Mouse (Mus musculus) liver, embryonic 11.5 days (tissue): ENCODE data around the gene Mark4. TPM values are rescaled to one million over a fixed set of nuclear protein-coding genes. Genes with fewer than 3 reads are reported as not detected.

Source experiments
- ATAC-seq: fragments of 200-750 bp; cut with Nextera tagmentation; replicated peaks from 2 replicates; pipeline ENCODE4 v1.8.0; 2017; ENCODE audit warnings: moderate number of reproducible peaks, mild to moderate bottlenecking, moderate TSS enrichment, moderate library complexity; ENCODE audit not compliant: low FRiP score
- DNase-seq: peaks from one replicate; pipeline ENCODE4 v3.0.0-alpha.2; 2017; ENCODE audit warnings: low spot score
- H3K27ac ChIP-seq: fragments of 300-500 bp; sonication (generic); 2 replicates; pipeline ENCODE4 v1.5.1; 2014; ENCODE audit warnings: mild to moderate bottlenecking, low read depth, low read length, control low read depth
- H3K27me3 ChIP-seq: fragments of 300-500 bp; sonication (generic); replicated peaks from 2 replicates; pipeline ENCODE4 v1.6.1; 2014; ENCODE audit warnings: low read length, mixed read lengths; ENCODE audit not compliant: control insufficient read depth, insufficient read depth
- H3K36me3 ChIP-seq: fragments of 300-500 bp; sonication (generic); 2 replicates; pipeline ENCODE4 v1.6.1; 2014; ENCODE audit warnings: mild to moderate bottlenecking, low read length, moderate library complexity, mixed read lengths; ENCODE audit not compliant: control insufficient read depth, insufficient read depth
- H3K4me1 ChIP-seq: fragments of 300-500 bp; sonication (generic); replicated peaks from 2 replicates; pipeline ENCODE4 v1.6.1; 2014; ENCODE audit warnings: low read length, mixed read lengths; ENCODE audit not compliant: control insufficient read depth, insufficient read depth
- H3K4me2 ChIP-seq: fragments of 300-500 bp; sonication (generic); 2 replicates; pipeline ENCODE4 v1.6.1; 2014; ENCODE audit warnings: mild to moderate bottlenecking, control low read depth, moderate library complexity
- H3K4me3 ChIP-seq: fragments of 300-500 bp; sonication (generic); 2 replicates; pipeline ENCODE4 v1.5.1; 2014; ENCODE audit warnings: low read depth, low read length, control low read depth
- H3K9ac ChIP-seq: fragments of 300-500 bp; sonication (generic); 2 replicates; pipeline ENCODE4 v1.6.1; 2014; ENCODE audit warnings: low read depth, low read length, control low read depth
- H3K9me3 ChIP-seq: fragments of 300-500 bp; sonication (generic); 2 replicates; pipeline ENCODE4 v1.6.1; 2016; ENCODE audit warnings: low read length, inconsistent platforms, mixed read lengths; ENCODE audit not compliant: control insufficient read depth
- WGBS: fragments of 180-500 bp; shearing (Covaris S2); extraction: QIAGEN DNeasy Blood & Tissue Kit; methylation state at CpG from one replicate; pipeline ENCODE4 v1.1.7; 2014; 5-methylcytosine and 5-hydroxymethylcytosine counted together
- microRNA counts: library from miRNA; unstranded; fragments of <30 nt; microRNA quantifications from one replicate; lab custom pipeline; 2015
- microRNA-seq: library from miRNA; unstranded; fragments of <30 nt; microRNA quantifications from one replicate; pipeline ENCODE4, GENCODE M21; 2017; ENCODE audit warnings: borderline number of aligned reads
- polyA plus RNA-seq: library from polyadenylated mRNA; unstranded; fragments of >200 nt; fragmentation: Nextera tagmentation; extraction: Ambion mirVana; gene quantifications from 2 replicates; pipeline ENCODE4 v1.2.1, GENCODE M21; 2014

Mark4 gene
- polyA plus RNA-seq, 1 experiment from 2014 or later, result 7.7 TPM

- WGBS, result 88% methylated on average over 9 of the region's 9 CpGs
- DNase-seq, result no peak
- Histone ChIP-seq H3K9me3 (no peaks in the 10 kb centered on the region), H3K4me1 (peaks cover 8% of the 10 kb centered on the region), H3K4me3 (no peak overlapping the region), H3K4me2 (peak overlapping the region; percentile 20; the same call in 1 of the 2 replicates), H3K27me3 (no peaks in the 10 kb centered on the region), H3K9ac (no peak overlapping the region), H3K36me3 (peaks cover 35% of the 10 kb centered on the region), H3K27ac (no peak overlapping the region)
- ATAC-seq, result no peak
Measured at GRCm38 (mm10) chr7:19383708-19384107, 74.9 kb downstream of the Mark4 start.

GRCm38 (mm10) chr7:19382166-19382541, 76.5 kb downstream of the Mark4 start:
- peak overlapping the region; percentile 97 for H3K4me3 ChIP-seq
- H3K36me3 ChIP-seq, result peaks cover 23% of the 10 kb centered on the region
- peaks cover 8% of the 10 kb centered on the region for H3K4me1 ChIP-seq
- 0% methylated on average over 37 of the region's 37 CpGs for WGBS
- DNase-seq, result no peak
- peak; percentile 59 for ATAC-seq
- H3K9ac ChIP-seq, result peak overlapping the region; percentile 82
- peak overlapping the region; percentile 95 for H3K4me2 ChIP-seq
- no peaks in the 10 kb centered on the region for H3K27me3 ChIP-seq
- no peaks in the 10 kb centered on the region for H3K9me3 ChIP-seq
- peak overlapping the region; percentile 13 for H3K27ac ChIP-seq

- peak within 1 kb of the TSS; percentile 13 for H3K27ac ChIP-seq
- H3K4me1 ChIP-seq, result peaks cover 8% of the 10 kb centered on the region
- peaks cover 17% of the 10 kb centered on the region for H3K36me3 ChIP-seq
- DNase-seq, result peak; percentile 98
- peak; percentile 95 for ATAC-seq
- H3K4me2 ChIP-seq, result peak within 1 kb of the TSS; percentile 95
- peak within 1 kb of the TSS; percentile 82 for H3K9ac ChIP-seq
- H3K9me3 ChIP-seq, result no peaks in the 10 kb centered on the region
- H3K27me3 ChIP-seq, result no peaks in the 10 kb centered on the region
- peak within 1 kb of the TSS; percentile 97 for H3K4me3 ChIP-seq
- 6% methylated on average over 48 of the region's 48 CpGs for WGBS
Measured at GRCm38 (mm10) chr7:19381377-19382165, 77.0 kb downstream of the Mark4 start, which contains the start of gene Ercc2. Gene Ercc2, plus strand, starts transcription at chr7:19382010.

GRCm38 (mm10) chr7:19378049-19378448, 80.6 kb downstream of the Mark4 start:
- Histone ChIP-seq H3K4me1 (peaks cover 4% of the 10 kb centered on the region), H3K9me3 (no peaks in the 10 kb centered on the region), H3K4me2 (no peak overlapping the region), H3K27ac (no peak overlapping the region), H3K9ac (no peak overlapping the region), H3K36me3 (peaks cover under 1% of the 10 kb centered on the region; the same call in 1 of the 2 replicates), H3K27me3 (no peaks in the 10 kb centered on the region), H3K4me3 (no peak overlapping the region)
- DNase-seq (no peak), ATAC-seq (no peak)
- WGBS, result 46% methylated on average over 8 of the region's 8 CpGs

GRCm38 (mm10) chr7:19376019-19376418, 82.6 kb downstream of the Mark4 start:
- Histone ChIP-seq H3K36me3 (peaks cover 2% of the 10 kb centered on the region; the same call in 1 of the 2 replicates), H3K27ac (no peak overlapping the region), H3K4me2 (no peak overlapping the region), H3K27me3 (no peaks in the 10 kb centered on the region), H3K4me1 (no peaks in the 10 kb centered on the region), H3K9ac (no peak overlapping the region), H3K4me3 (no peak overlapping the region), H3K9me3 (no peaks in the 10 kb centered on the region)
- DNase-seq, result no peak
- 76% methylated on average over 4 of the region's 4 CpGs for WGBS
- no peak for ATAC-seq

- Histone ChIP-seq H3K9me3 (no peaks in the 10 kb centered on the region), H3K4me1 (no peaks in the 10 kb centered on the region), H3K4me3 (no peak overlapping the region), H3K27me3 (no peaks in the 10 kb centered on the region), H3K9ac (no peak overlapping the region), H3K36me3 (peaks cover 2% of the 10 kb centered on the region; the same call in 1 of the 2 replicates), H3K27ac (no peak overlapping the region), H3K4me2 (no peak overlapping the region)
- no peak for DNase-seq
- no peak for ATAC-seq
- WGBS, result 76% methylated on average over 18 of the region's 18 CpGs
Measured at GRCm38 (mm10) chr7:19375368-19375767, 83.3 kb downstream of the Mark4 start.

MicroRNAs encoded within 50 kb of the gene (microRNA counts, 519-probe panel; counts per million panel counts)
- not detected for microRNA mmu-miR-343 (lab: Ali Mortazavi, UCI)

Small RNAs within 50 kb of the gene (microRNA-seq; reads per million reads assigned to microRNA genes)
- gene Mir343, result not detected

Other genes starting within 250 kb of the Mark4 start
- 1.4 and 1.9 TPM in 2 replicates for gene Gpr4, start 246.3 kb downstream of the Mark4 start, polyA plus RNA-seq
- gene Opa3, start 230.5 kb downstream of the Mark4 start, polyA plus RNA-seq, result 31.6 and 33.9 TPM in 2 replicates
- 85.9 and 87.5 TPM in 2 replicates for gene Vasp, start 187.0 kb downstream of the Mark4 start, polyA plus RNA-seq
- gene Ppm1n, start 178.8 kb downstream of the Mark4 start, polyA plus RNA-seq, result not detected in 2 replicates
- 8.2 and 11.1 TPM in 2 replicates for gene Rtn2, start 176.2 kb downstream of the Mark4 start, polyA plus RNA-seq
- gene Fosb, start 148.8 kb downstream of the Mark4 start, polyA plus RNA-seq, result 0.07 TPM in 1 of 2 replicates, not detected in the other
- 46.4 and 46.8 TPM in 2 replicates for gene Ercc1, start 114.0 kb downstream of the Mark4 start, polyA plus RNA-seq
- gene Cd3eap, start 99.3 kb downstream of the Mark4 start, polyA plus RNA-seq, result 28.7 and 30.2 TPM in 2 replicates
- gene Ppp1r13l, start 99.1 kb downstream of the Mark4 start, polyA plus RNA-seq, result 3.9 and 4.2 TPM in 2 replicates
- gene Ercc2, start 76.8 kb downstream of the Mark4 start, polyA plus RNA-seq, result 14.0 and 15.6 TPM in 2 replicates
- 0.71 and 0.99 TPM in 2 replicates for gene Klc3, start 54.7 kb downstream of the Mark4 start, polyA plus RNA-seq
- gene Ckm, start 54.0 kb downstream of the Mark4 start, polyA plus RNA-seq, result 0.34 and 0.40 TPM in 2 replicates
- gene Exoc3l2, start 4.5 kb upstream of the Mark4 start, polyA plus RNA-seq, result 4.3 and 5.6 TPM in 2 replicates
- 2.0 and 2.1 TPM in 2 replicates for gene Bloc1s3, start 49.5 kb upstream of the Mark4 start, polyA plus RNA-seq
- gene Trappc6a, start 49.6 kb upstream of the Mark4 start, polyA plus RNA-seq, result 97.4 and 108 TPM in 2 replicates
- not detected in 2 replicates for gene Nkpd1, start 59.0 kb upstream of the Mark4 start, polyA plus RNA-seq
- 2.9 and 3.1 TPM in 2 replicates for gene Ppp1r37, start 104.3 kb upstream of the Mark4 start, polyA plus RNA-seq
- gene Zfp296, start 118.5 kb upstream of the Mark4 start, polyA plus RNA-seq, result 2.3 and 2.4 TPM in 2 replicates
- 133 and 142 TPM in 2 replicates for gene Gemin7, start 118.8 kb upstream of the Mark4 start, polyA plus RNA-seq
- gene Clasrp, start 145.7 kb upstream of the Mark4 start, polyA plus RNA-seq, result 33.4 and 45.5 TPM in 2 replicates
- 2.0 and 2.3 TPM in 2 replicates for gene Relb, start 170.6 kb upstream of the Mark4 start, polyA plus RNA-seq
- 89.9 and 94.9 TPM in 2 replicates for gene Clptm1, start 206.2 kb upstream of the Mark4 start, polyA plus RNA-seq
- gene Apoc2, start 219.1 kb upstream of the Mark4 start, polyA plus RNA-seq, result 235 and 244 TPM in 2 replicates
- gene Gm44805, start 222.6 kb upstream of the Mark4 start, polyA plus RNA-seq, result not detected in 2 replicates
- 4.8 and 5.4 TPM in 2 replicates for gene Apoc4, start 222.7 kb upstream of the Mark4 start, polyA plus RNA-seq
- gene Apoc1, start 233.8 kb upstream of the Mark4 start, polyA plus RNA-seq, result 173 and 199 TPM in 2 replicates
- gene Apoe, start 240.4 kb upstream of the Mark4 start, polyA plus RNA-seq, result 1,439 and 1,470 TPM in 2 replicates